In genomic region chr6:90463228-90463862, GRCm38 (mm10) we compare ENCODE assay signal across 9 mouse cellular contexts. TPM values are rescaled to one million over a fixed set of nuclear protein-coding genes. Genes with fewer than 3 reads are reported as not detected.
A peak's percentile ranks its signal among the peaks of the same experiment; 100 is the strongest.
DNase-seq lines count a peak whose midpoint lies in the region; ATAC-seq and TF ChIP-seq lines count a peak whose summit lies in the region.
"Had no signal": no experiment of that assay in that cellular context is flagged by ENCODE, and none has a peak within 500 bp of the region (broad histone marks: within the 10 kb centered on the region; RNA-seq: fewer than 3 reads in every experiment).

No protein-coding gene starts in this region.

- H3K4me3 ChIP-seq in E14TG2a.4 (replicated peaks; ENCODE audit: low read length), result peak overlapping the region; percentile 90
- peak overlapping the region; percentile 68 for H3K4me3 ChIP-seq in forebrain, embryonic 14.5 days (ENCODE audit: low read depth, low read length)
- peak overlapping the region; percentile 82 for H3K4me3 ChIP-seq in heart, embryonic 16.5 days (ENCODE audit: low read length)
- H3K4me3 ChIP-seq in liver, adult 2 months (ENCODE audit: insufficient read depth, low read depth, low read length), result peak overlapping the region; percentile 78

- no peaks in the 10 kb centered on the region for H3K9me3 ChIP-seq in E14TG2a.4 (ENCODE audit: low read length)
- no peaks in the 10 kb centered on the region for H3K9me3 ChIP-seq in forebrain, embryonic 14.5 days (replicated peaks; ENCODE audit: control insufficient read depth, low read length)
- H3K9me3 ChIP-seq in heart, embryonic 16.5 days (replicated peaks; ENCODE audit: control insufficient read depth, low read length), result no peaks in the 10 kb centered on the region

- peaks cover 23% of the 10 kb centered on the region for H3K79me2 ChIP-seq in liver, adult 2 months (ENCODE audit: control insufficient read depth, insufficient read depth, low read length)

- TF ChIP-seq CTCF in E14TG2a.4 (conservative IDR thresholded peaks at IDR 0.05; ENCODE audit: low read length), result no peak
- TF ChIP-seq CTCF in liver, adult 2 months (IDR thresholded peaks at IDR 0.05; ENCODE audit: low read depth, low read length), result no peak

- H3K27me3 ChIP-seq in E14TG2a.4 (ENCODE audit: insufficient read depth, low read length), result peaks cover 47% of the 10 kb centered on the region
- no peaks in the 10 kb centered on the region for H3K27me3 ChIP-seq in forebrain, embryonic 14.5 days (replicated peaks; ENCODE audit: control insufficient read depth, insufficient read depth, low read length)
- H3K27me3 ChIP-seq in heart, embryonic 16.5 days (ENCODE audit: control insufficient read depth, insufficient read depth, low read length), result peaks cover 15% of the 10 kb centered on the region; the same call in 1 of the 2 replicates
- H3K27me3 ChIP-seq in liver, adult 2 months (ENCODE audit: control insufficient read depth, insufficient read depth, low read length), result no peaks in the 10 kb centered on the region

- 1% methylated on average over 31 of the region's 31 CpGs for WGBS in forebrain, embryonic 14.5 days
- 1% methylated on average over 31 of the region's 31 CpGs for WGBS in heart, embryonic 16.5 days
- 1% methylated on average over 31 of the region's 31 CpGs for WGBS in liver, adult 2 months

- DNase-seq in cerebellum, adult 11 months, result peak; percentile 65
- peak; percentile 81 for DNase-seq in forebrain, embryonic 14.5 days (ENCODE audit: low spot score)
- peak; percentile 96 for DNase-seq in kidney, postnatal 14 days
- peak; percentile 96 for DNase-seq in liver, adult 2 months (ENCODE audit: extremely low read depth, low read depth, low spot score)
- peak; percentile 77 for DNase-seq in neural tube, embryonic 10.5 days (ENCODE audit: extremely low spot score, low spot score)
- peak; percentile 75 to 89 for DNase-seq in urinary bladder, adult 18-20 months (ENCODE audit: low spot score in 2 of 2)

- ATAC-seq in forebrain, embryonic 14.5 days, result peak; percentile 86
- peak; percentile 94 for ATAC-seq in heart, embryonic 16.5 days (replicated peaks; ENCODE audit: extremely low read depth, insufficient read depth, low FRiP score)

- H3K27ac ChIP-seq in forebrain, embryonic 14.5 days (ENCODE audit: low read depth, low read length), result 0 out of 2 replicates have a peak overlapping the region, but pooled peaks have one; percentile 9
- peak overlapping the region; percentile 96 for H3K27ac ChIP-seq in heart, embryonic 16.5 days (ENCODE audit: low read length)
- peak overlapping the region; percentile 99 for H3K27ac ChIP-seq in liver, adult 2 months (replicated peaks; ENCODE audit: insufficient read depth, low read depth, low read length)

- TF ChIP-seq POLR2A in liver, adult 2 months (IDR thresholded peaks at IDR 0.05; ENCODE audit: extremely low read depth, insufficient read depth, low read length), result peak; percentile 46; the same call in 1 of the 2 replicates

- peak overlapping the region; percentile 100 for H3K4me2 ChIP-seq in forebrain, embryonic 14.5 days (ENCODE audit: low read length)
- peak overlapping the region; percentile 92 for H3K4me2 ChIP-seq in heart, embryonic 16.5 days (ENCODE audit: low read depth, low read length)

- H3K36me3 ChIP-seq in E14TG2a.4 (ENCODE audit: insufficient read depth, low read length), result peaks cover 28% of the 10 kb centered on the region
- 0 out of 2 replicates have a peak, but pooled peaks cover 4% of the 10 kb centered on the region for H3K36me3 ChIP-seq in forebrain, embryonic 14.5 days (ENCODE audit: control insufficient read depth, insufficient read depth, low read length)
- peaks cover 11% of the 10 kb centered on the region; the same call in 1 of the 2 replicates for H3K36me3 ChIP-seq in heart, embryonic 16.5 days (ENCODE audit: control insufficient read depth, insufficient read depth)
- H3K36me3 ChIP-seq in liver, adult 2 months (ENCODE audit: control insufficient read depth, insufficient read depth, low read length), result peaks cover 14% of the 10 kb centered on the region

- peaks cover 62% of the 10 kb centered on the region for H3K4me1 ChIP-seq in E14TG2a.4 (replicated peaks; ENCODE audit: low read depth, low read length)
- H3K4me1 ChIP-seq in forebrain, embryonic 14.5 days (ENCODE audit: control insufficient read depth, insufficient read depth, low read length), result peaks cover 13% of the 10 kb centered on the region
- H3K4me1 ChIP-seq in heart, embryonic 16.5 days (ENCODE audit: control insufficient read depth, insufficient read depth, low read length), result peaks cover 31% of the 10 kb centered on the region
- H3K4me1 ChIP-seq in liver, adult 2 months (ENCODE audit: control insufficient read depth, insufficient read depth, low read length), result peaks cover 16% of the 10 kb centered on the region

- peak overlapping the region; percentile 74 for H3K9ac ChIP-seq in forebrain, embryonic 14.5 days (ENCODE audit: low read length)
- peak overlapping the region; percentile 88 for H3K9ac ChIP-seq in heart, embryonic 16.5 days (ENCODE audit: low read length)
- peak overlapping the region; percentile 99 for H3K9ac ChIP-seq in liver, adult 2 months (ENCODE audit: low read depth, low read length)

RNA-seq across cellular contexts. Expression of gene Klf15, which starts 1.0 kb away (rescaled TPM):
- polyA plus RNA-seq in forebrain, embryonic 14.5 days (2014; fragmentation: Nextera tagmentation; extraction: Ambion mirVana), result 10.3 and 12.0 TPM in 2 replicates
- polyA plus RNA-seq in heart, embryonic 16.5 days (2015; fragmentation: Nextera tagmentation; extraction: Ambion mirVana), result 28.2 and 28.7 TPM in 2 replicates
- 148 and 168 TPM in 2 replicates for total RNA-seq in liver, adult 2 months (2014; rRNA removed)
- polyA plus RNA-seq in liver, adult 2 months (2012; rRNA removed), result 147 and 252 TPM in 2 replicates
- total RNA-seq: CH12.LX had no signal

RNA-seq across cellular contexts. Expression of gene Aldh1l1, which starts 22.9 kb away (rescaled TPM):
- 15.8 and 24.1 TPM in 2 replicates for polyA plus RNA-seq in forebrain, embryonic 14.5 days (2014; fragmentation: Nextera tagmentation; extraction: Ambion mirVana)
- polyA plus RNA-seq in heart, embryonic 16.5 days (2015; fragmentation: Nextera tagmentation; extraction: Ambion mirVana), result 4.6 and 6.5 TPM in 2 replicates
- 1,071 and 1,237 TPM in 2 replicates for total RNA-seq in liver, adult 2 months (2014; rRNA removed)
- 834 and 897 TPM in 2 replicates for polyA plus RNA-seq in liver, adult 2 months (2012; rRNA removed)

RNA-seq across cellular contexts. Expression of gene Cfap100, which starts 34.7 kb away (rescaled TPM):
- 3.0 and 3.1 TPM in 2 replicates for polyA plus RNA-seq in forebrain, embryonic 14.5 days (2014; fragmentation: Nextera tagmentation; extraction: Ambion mirVana)
- polyA plus RNA-seq in heart, embryonic 16.5 days (2015; fragmentation: Nextera tagmentation; extraction: Ambion mirVana), result 0.50 and 0.62 TPM in 2 replicates
- 0.20 and 0.28 TPM in 2 replicates for total RNA-seq in liver, adult 2 months (2014; rRNA removed)
- 0.17 and 0.33 TPM in 2 replicates for polyA plus RNA-seq in liver, adult 2 months (2012; rRNA removed)
- total RNA-seq: CH12.LX had no signal

Comparison
In these comparisons a context has a peak if more than half of its experiments do, and no peak if none do; other contexts are left out.
1. Peak in every context shown above with its lines: DNase-seq, ATAC-seq, H3K4me3 ChIP-seq and H3K27ac ChIP-seq.
2. H3K27ac ChIP-seq: peak in every context shown above with its lines; median percentile 99 in liver, adult 2 months; 96 in heart, embryonic 16.5 days; 9 in forebrain, embryonic 14.5 days.
3. RNA of gene Aldh1l1, which starts 22.9 kb away (polyA plus RNA-seq): 834 to 897 TPM in liver, adult 2 months; 15.8 to 24.1 TPM in forebrain, embryonic 14.5 days and 4.6 to 6.5 TPM in heart, embryonic 16.5 days; every median in the first group is over 10 times any median in the second.